Mouse (Mus musculus) heart, postnatal 0 days (tissue): ENCODE data around the gene Grid2. TPM values are rescaled to one million over a fixed set of nuclear protein-coding genes. Genes with fewer than 3 reads are reported as not detected.

Source experiments
- ATAC-seq: fragments of 200-750 bp; cut with Nextera tagmentation; 2 replicates; pipeline ENCODE4 v1.8.0; 2017; ENCODE audit warnings: low read depth, moderate number of reproducible peaks, moderate library complexity; ENCODE audit not compliant: insufficient read depth
- DNase-seq: peaks from one replicate; pipeline ENCODE4 v3.0.0-alpha.2; 2016; ENCODE audit warnings: low spot score
- H3K27ac ChIP-seq: fragments of 300-500 bp; sonication (generic); 2 replicates; pipeline ENCODE4 v1.5.1; 2014; ENCODE audit warnings: low read depth, mild to moderate bottlenecking
- H3K27me3 ChIP-seq: fragments of 300-500 bp; sonication (generic); 2 replicates; pipeline ENCODE4 v1.6.1; 2014; ENCODE audit warnings: low read length, mixed read lengths; ENCODE audit not compliant: control insufficient read depth, insufficient read depth
- H3K36me3 ChIP-seq: fragments of 300-500 bp; sonication (generic); replicated peaks from 2 replicates; pipeline ENCODE4 v1.6.1; 2014; ENCODE audit warnings: low read length, mixed read lengths; ENCODE audit not compliant: control insufficient read depth, insufficient read depth
- H3K4me1 ChIP-seq: fragments of 300-500 bp; sonication (generic); 2 replicates; pipeline ENCODE4 v1.6.1; 2014; ENCODE audit warnings: antibody characterized with exemption; ENCODE audit not compliant: control insufficient read depth, insufficient read depth
- H3K4me2 ChIP-seq: fragments of 300-500 bp; sonication (generic); 2 replicates; pipeline ENCODE4 v1.6.1; 2014; ENCODE audit warnings: low read depth, mild to moderate bottlenecking, low read length, moderate library complexity
- H3K4me3 ChIP-seq: fragments of 300-500 bp; sonication (generic); 2 replicates; pipeline ENCODE4 v1.5.1; 2014; ENCODE audit warnings: low read depth, low read length
- H3K9ac ChIP-seq: fragments of 300-500 bp; sonication (generic); replicated peaks from 2 replicates; pipeline ENCODE4 v1.6.1; 2014; ENCODE audit warnings: low read depth, low read length, mixed read lengths
- H3K9me3 ChIP-seq: fragments of 300-500 bp; sonication (generic); replicated peaks from 2 replicates; pipeline ENCODE4 v1.6.1; 2016; ENCODE audit warnings: low read length; ENCODE audit not compliant: control insufficient read depth
- CTCF ChIP-seq: IDR thresholded peaks from 2 replicates; pipeline ENCODE4 v1.5.1; 2016; ENCODE audit warnings: antibody characterized with exemption, control low read depth, low read depth
- EP300 ChIP-seq: IDR thresholded peaks from 2 replicates; pipeline ENCODE4 v1.6.1; 2016; ENCODE audit warnings: antibody characterized with exemption, low read depth
- WGBS: fragments of 180-500 bp; shearing (Covaris S2); extraction: QIAGEN DNeasy Blood & Tissue Kit; methylation state at CpG from one replicate; pipeline ENCODE4 v1.1.7; 2014; 5-methylcytosine and 5-hydroxymethylcytosine counted together
- polyA plus RNA-seq: library from polyadenylated mRNA; unstranded; fragments of >200 nt; fragmentation: Nextera tagmentation; extraction: Ambion mirVana; gene quantifications from 2 replicates; pipeline ENCODE4 v1.2.1, GENCODE M21; 2015
- total RNA-seq: library from RNA; depleted of rRNA; stranded (reverse); fragments of >200 nt; gene quantifications from 2 replicates; pipeline ENCODE4 v1.2.3, GENCODE M21; 2014; ENCODE audit warnings: low replicate concordance

Gene Grid2
- total and polyA plus RNA-seq, 2 experiments from 2014 or later = 0.10 to 0.27 TPM

GRCm38 (mm10) chr6:63898171-63898570 lies 642.5 kb downstream of the Grid2 start:
- no peaks in the 10 kb centered on the region for H3K36me3 ChIP-seq

GRCm38 (mm10) chr6:63917035-63917570 lies 661.4 kb downstream of the Grid2 start:
- no peaks in the 10 kb centered on the region for H3K4me1 ChIP-seq
- H3K36me3 ChIP-seq = no peaks in the 10 kb centered on the region
- 65% methylated on average over 6 of the region's 6 CpGs for WGBS
- H3K4me3 ChIP-seq = no peak overlapping the region
- no peaks in the 10 kb centered on the region for H3K27me3 ChIP-seq
- no peak overlapping the region for H3K27ac ChIP-seq
- no peak for ATAC-seq
- H3K9ac ChIP-seq = no peak overlapping the region
- no peak for DNase-seq
- H3K9me3 ChIP-seq = no peaks in the 10 kb centered on the region
- TF ChIP-seq EP300 = no peak
- no peak for TF ChIP-seq CTCF
- no peak overlapping the region for H3K4me2 ChIP-seq

More at GRCm38 (mm10) chr6:63898171-63898570, 642.5 kb downstream of the Grid2 start:
- H3K4me1 ChIP-seq = no peaks in the 10 kb centered on the region
- ATAC-seq (no peak), DNase-seq (no peak)
- WGBS = 84% methylated on average over 2 of the region's 2 CpGs
- no peaks in the 10 kb centered on the region for H3K27me3 ChIP-seq
- H3K9ac ChIP-seq = no peak overlapping the region
- H3K4me3 ChIP-seq = no peak overlapping the region
- H3K27ac ChIP-seq = no peak overlapping the region
- no peak overlapping the region for H3K4me2 ChIP-seq
- H3K9me3 ChIP-seq = no peaks in the 10 kb centered on the region
- TF ChIP-seq EP300 (no peak), CTCF (no peak)

- H3K4me3 ChIP-seq = no peak overlapping the region
- no peaks in the 10 kb centered on the region for H3K36me3 ChIP-seq
- ATAC-seq (no peak), DNase-seq (no peak)
- no peak overlapping the region for H3K4me2 ChIP-seq
- H3K9ac ChIP-seq = no peak overlapping the region
- H3K27me3 ChIP-seq = no peaks in the 10 kb centered on the region
- no peaks in the 10 kb centered on the region for H3K4me1 ChIP-seq
- WGBS = 75% methylated on average over 6 of the region's 6 CpGs
- no peaks in the 10 kb centered on the region for H3K9me3 ChIP-seq
- no peak for TF ChIP-seq CTCF
- H3K27ac ChIP-seq = no peak overlapping the region
These were observed 666.3 kb downstream of the Grid2 start for GRCm38 (mm10) chr6:63921951-63922350.

- Histone ChIP-seq H3K4me3 (no peak overlapping the region), H3K36me3 (no peaks in the 10 kb centered on the region), H3K9me3 (no peaks in the 10 kb centered on the region), H3K27ac (no peak overlapping the region), H3K4me1 (0 out of 2 replicates have a peak, but pooled peaks cover 4% of the 10 kb centered on the region), H3K9ac (no peak overlapping the region), H3K4me2 (no peak overlapping the region), H3K27me3 (no peaks in the 10 kb centered on the region)
- TF ChIP-seq EP300 (no peak), CTCF (no peak)
- ATAC-seq (no peak), DNase-seq (no peak)
These were observed 675.5 kb downstream of the Grid2 start for GRCm38 (mm10) chr6:63931201-63931600.

- Histone ChIP-seq H3K27ac (no peak overlapping the region), H3K27me3 (no peaks in the 10 kb centered on the region), H3K4me2 (no peak overlapping the region), H3K9me3 (no peaks in the 10 kb centered on the region), H3K36me3 (no peaks in the 10 kb centered on the region), H3K4me3 (no peak overlapping the region), H3K9ac (no peak overlapping the region), H3K4me1 (no peaks in the 10 kb centered on the region)
- DNase-seq (no peak), ATAC-seq (no peak)
- WGBS = 58% methylated on average over 5 of the region's 5 CpGs
- TF ChIP-seq EP300 (no peak), CTCF (no peak)
These were observed 691.0 kb downstream of the Grid2 start for GRCm38 (mm10) chr6:63946721-63947120.

GRCm38 (mm10) chr6:63963789-63964188 lies 708.1 kb downstream of the Grid2 start:
- Histone ChIP-seq H3K27ac (no peak overlapping the region), H3K4me1 (no peaks in the 10 kb centered on the region), H3K9me3 (no peaks in the 10 kb centered on the region), H3K4me2 (no peak overlapping the region), H3K27me3 (no peaks in the 10 kb centered on the region), H3K9ac (no peak overlapping the region), H3K36me3 (no peaks in the 10 kb centered on the region), H3K4me3 (no peak overlapping the region)
- WGBS = 54% methylated on average over 3 of the region's 3 CpGs
- DNase-seq = no peak
- TF ChIP-seq EP300 (no peak), CTCF (no peak)
- ATAC-seq = no peak
